Mouse (Mus musculus) kidney, embryonic 14.5 days (tissue): ENCODE data around the gene Adamts12. TPM values are rescaled to one million over a fixed set of nuclear protein-coding genes. Genes with fewer than 3 reads are reported as not detected.

Experiments
- ATAC-seq: fragments of 200-750 bp; cut with Nextera tagmentation; 2 replicates; pipeline ENCODE4 v1.8.0; 2017; ENCODE audit warnings: moderate number of reproducible peaks, mild to moderate bottlenecking, moderate TSS enrichment, moderate library complexity; ENCODE audit not compliant: low FRiP score, low TSS enrichment
- H3K27ac ChIP-seq: fragments of 300-500 bp; sonication (generic); 2 replicates; pipeline ENCODE4 v1.5.1; 2014; ENCODE audit warnings: low read depth, mild to moderate bottlenecking, low read length, moderate library complexity, mixed read lengths
- H3K27me3 ChIP-seq: fragments of 300-500 bp; sonication (generic); 2 replicates; pipeline ENCODE4 v1.6.1; 2014; ENCODE audit warnings: mild to moderate bottlenecking, low read length; ENCODE audit not compliant: control insufficient read depth, insufficient read depth
- H3K36me3 ChIP-seq: fragments of 300-500 bp; sonication (generic); 2 replicates; pipeline ENCODE4 v1.6.1; 2014; ENCODE audit warnings: low read length, mixed read lengths; ENCODE audit not compliant: control insufficient read depth, insufficient read depth
- H3K4me1 ChIP-seq: fragments of 300-500 bp; sonication (generic); 2 replicates; pipeline ENCODE4 v1.6.1; 2014; ENCODE audit warnings: low read length, mixed read lengths; ENCODE audit not compliant: control insufficient read depth, insufficient read depth
- H3K4me2 ChIP-seq: fragments of 300-500 bp; sonication (generic); replicated peaks from 2 replicates; pipeline ENCODE4 v1.6.1; 2014; ENCODE audit warnings: low read depth, mild to moderate bottlenecking, low read length
- H3K4me3 ChIP-seq: fragments of 300-500 bp; sonication (generic); 2 replicates; pipeline ENCODE4 v1.5.1; 2014; ENCODE audit warnings: mild to moderate bottlenecking, low read length
- H3K9ac ChIP-seq: fragments of 300-500 bp; sonication (generic); 2 replicates; pipeline ENCODE4 v1.6.1; 2014; ENCODE audit warnings: low read depth, mild to moderate bottlenecking, low read length, moderate library complexity
- H3K9me3 ChIP-seq: fragments of 300-500 bp; sonication (generic); 2 replicates; pipeline ENCODE4 v1.6.1; 2016; ENCODE audit warnings: low read length; ENCODE audit not compliant: control insufficient read depth
- WGBS: fragments of 180-500 bp; shearing (Covaris S2); extraction: QIAGEN DNeasy Blood & Tissue Kit; methylation state at CpG from one replicate; pipeline ENCODE4 v1.1.7; 2014; 5-methylcytosine and 5-hydroxymethylcytosine counted together
- polyA plus RNA-seq: library from polyadenylated mRNA; unstranded; fragments of >200 nt; fragmentation: Nextera tagmentation; extraction: Ambion mirVana; gene quantifications from 2 replicates; pipeline ENCODE4 v1.2.1, GENCODE M21; 2014

Adamts12 gene
- polyA plus RNA-seq, 1 experiment from 2014 or later = 5.1 TPM

DNA sequence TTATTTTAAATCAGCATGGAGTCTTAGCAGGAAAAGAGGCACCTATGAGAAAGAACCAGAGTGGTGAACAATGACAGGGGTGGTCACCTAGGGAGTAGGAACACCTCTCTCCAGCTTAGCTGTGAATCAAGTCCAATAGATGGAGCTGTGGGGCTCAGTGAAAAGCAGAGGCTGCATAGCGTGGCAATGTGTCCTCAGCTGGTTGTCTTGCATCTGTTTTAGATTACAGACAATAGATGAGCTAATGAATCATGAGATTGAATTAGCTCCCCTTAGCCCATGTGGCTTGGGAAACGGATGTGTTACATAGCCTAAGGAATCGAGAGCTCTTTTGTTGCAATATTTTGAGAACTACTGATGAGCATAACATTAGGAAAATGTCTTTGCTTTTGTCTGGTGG is 291.3 kb downstream of the Adamts12 start:
- no peak overlapping the region for H3K4me3 ChIP-seq
- 73% methylated on average over 3 of the region's 3 CpGs for WGBS
- no peak for ATAC-seq
- H3K27me3 ChIP-seq = no peaks in the 10 kb centered on the region
- no peak overlapping the region for H3K27ac ChIP-seq
- no peaks in the 10 kb centered on the region for H3K9me3 ChIP-seq
- no peak overlapping the region for H3K4me2 ChIP-seq
- H3K36me3 ChIP-seq = no peaks in the 10 kb centered on the region
- H3K4me1 ChIP-seq = no peaks in the 10 kb centered on the region
- H3K9ac ChIP-seq = no peak overlapping the region

DNA sequence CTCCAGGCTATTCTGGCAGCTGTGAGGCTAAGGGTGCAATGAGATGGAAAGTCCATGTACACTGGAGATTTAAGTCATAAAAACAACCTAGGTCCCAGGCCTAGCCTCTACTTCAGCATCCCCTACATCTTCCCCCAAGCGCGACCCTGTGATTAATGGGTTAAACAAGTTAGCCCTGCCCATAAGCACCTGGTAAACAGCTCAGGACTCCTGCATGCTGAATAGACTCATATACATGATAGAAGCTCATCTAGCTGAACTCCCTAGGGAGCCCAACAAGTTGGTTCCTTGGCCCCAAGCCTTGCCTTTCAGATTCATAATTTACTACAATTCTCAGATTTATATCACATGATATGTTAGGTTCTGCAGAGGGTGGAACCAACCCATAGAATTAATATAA is 292.9 kb downstream of the Adamts12 start:
- H3K4me3 ChIP-seq = no peak overlapping the region
- WGBS = 92% methylated on average over 2 of the region's 2 CpGs
- no peak overlapping the region for H3K4me2 ChIP-seq
- no peaks in the 10 kb centered on the region for H3K9me3 ChIP-seq
- ATAC-seq = no peak
- H3K27me3 ChIP-seq = no peaks in the 10 kb centered on the region
- H3K36me3 ChIP-seq = no peaks in the 10 kb centered on the region
- H3K27ac ChIP-seq = no peak overlapping the region
- no peak overlapping the region for H3K9ac ChIP-seq
- H3K4me1 ChIP-seq = no peaks in the 10 kb centered on the region

DNA sequence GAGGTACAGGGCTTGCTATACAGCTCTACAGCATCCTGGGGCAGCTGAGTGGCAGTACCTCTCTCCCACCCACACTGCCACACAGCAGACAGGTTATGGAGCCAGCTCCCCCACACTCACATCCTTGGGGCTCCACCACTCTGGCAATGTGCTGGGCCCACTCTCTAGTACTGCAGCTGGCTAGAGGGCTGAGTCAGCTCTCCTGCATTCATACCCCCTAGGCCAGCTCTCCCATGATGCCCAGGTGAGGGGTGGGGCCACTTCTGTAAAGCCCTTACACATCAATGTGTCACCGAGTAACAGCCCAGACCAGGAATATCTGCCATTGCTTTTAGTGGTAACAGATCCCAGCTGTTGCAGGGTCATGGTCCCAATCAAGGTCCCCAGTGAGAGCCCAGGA is 296.3 kb downstream of the Adamts12 start:
- H3K4me1 ChIP-seq = no peaks in the 10 kb centered on the region
- WGBS = 60% methylated on average over 1 of the region's 1 CpGs
- no peak overlapping the region for H3K4me3 ChIP-seq
- ATAC-seq = no peak
- no peaks in the 10 kb centered on the region for H3K36me3 ChIP-seq
- no peak overlapping the region for H3K27ac ChIP-seq
- no peaks in the 10 kb centered on the region for H3K27me3 ChIP-seq
- no peak overlapping the region for H3K9ac ChIP-seq
- no peak overlapping the region for H3K4me2 ChIP-seq
- H3K9me3 ChIP-seq = no peaks in the 10 kb centered on the region

DNA sequence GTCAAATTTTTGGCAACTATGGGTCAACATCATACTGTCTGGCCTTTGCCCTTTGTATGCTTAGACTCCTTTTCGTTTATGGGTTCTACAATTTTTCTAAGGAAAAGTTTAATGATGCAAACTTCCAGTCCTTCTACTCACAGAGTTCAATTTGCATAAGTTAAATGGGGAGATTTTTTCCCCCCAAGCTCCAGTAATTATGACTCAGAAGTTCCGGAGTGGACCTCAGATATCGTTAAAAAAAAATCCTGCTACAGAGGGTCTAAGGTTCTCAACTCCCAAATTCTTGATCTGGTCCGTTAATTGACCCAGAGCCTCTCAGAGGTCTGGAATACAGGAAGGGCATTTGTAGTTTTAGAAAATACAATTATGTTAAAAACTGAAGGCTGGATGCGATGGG is 297.2 kb downstream of the Adamts12 start:
- no peak for ATAC-seq
- Histone ChIP-seq H3K9me3 (no peaks in the 10 kb centered on the region), H3K9ac (no peak overlapping the region), H3K4me3 (no peak overlapping the region), H3K4me2 (no peak overlapping the region), H3K27ac (no peak overlapping the region), H3K27me3 (no peaks in the 10 kb centered on the region), H3K4me1 (no peaks in the 10 kb centered on the region), H3K36me3 (no peaks in the 10 kb centered on the region)
- 84% methylated on average over 5 of the region's 5 CpGs for WGBS

DNA sequence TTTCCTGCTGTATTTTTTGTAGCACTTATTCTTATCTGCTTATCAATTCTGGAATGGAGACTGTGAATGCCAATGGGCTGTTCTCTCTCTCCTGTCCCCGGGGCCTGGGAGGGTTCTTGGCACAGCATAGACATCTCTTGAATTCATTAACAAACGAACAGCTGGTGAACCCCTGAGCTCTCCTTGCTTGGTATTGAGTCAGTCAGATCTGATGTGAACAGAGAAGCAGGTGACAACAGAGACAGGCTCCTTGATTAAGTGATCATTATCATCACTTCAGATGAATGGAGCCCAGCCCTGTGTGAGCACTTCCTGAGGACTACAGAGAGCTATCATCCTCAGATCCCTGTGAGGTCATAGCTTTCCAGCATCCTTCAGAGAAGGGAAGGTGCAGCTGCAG is 299.5 kb downstream of the Adamts12 start:
- WGBS = 39% methylated on average over 2 of the region's 2 CpGs
- Histone ChIP-seq H3K4me3 (no peak overlapping the region), H3K36me3 (no peaks in the 10 kb centered on the region), H3K9ac (no peak overlapping the region), H3K4me1 (no peaks in the 10 kb centered on the region), H3K4me2 (no peak overlapping the region), H3K27me3 (no peaks in the 10 kb centered on the region), H3K9me3 (no peaks in the 10 kb centered on the region), H3K27ac (no peak overlapping the region)
- ATAC-seq = no peak

DNA sequence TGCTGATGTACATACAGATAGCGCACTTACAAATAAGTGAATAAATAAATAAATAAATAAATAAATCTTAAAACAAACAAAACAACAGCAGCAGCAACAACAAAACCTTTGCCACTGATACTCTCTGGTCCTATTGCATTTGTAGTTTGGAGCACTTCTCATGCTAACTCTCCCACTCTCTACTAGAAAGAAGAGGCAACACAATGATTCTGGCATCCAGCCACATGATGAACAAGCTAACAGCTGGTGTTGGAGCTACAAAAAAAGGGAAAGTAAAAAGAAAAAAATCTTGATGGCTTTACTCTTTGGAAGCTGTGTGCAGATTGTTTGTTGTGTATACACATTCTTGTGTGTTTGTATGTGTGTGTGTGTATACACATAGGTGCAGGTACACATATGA is 300.2 kb downstream of the Adamts12 start:
- Histone ChIP-seq H3K27ac (no peak overlapping the region), H3K4me1 (no peaks in the 10 kb centered on the region), H3K27me3 (no peaks in the 10 kb centered on the region), H3K9me3 (no peaks in the 10 kb centered on the region), H3K36me3 (no peaks in the 10 kb centered on the region), H3K4me3 (no peak overlapping the region), H3K9ac (no peak overlapping the region), H3K4me2 (no peak overlapping the region)
- WGBS = 95% methylated on average over 1 of the region's 1 CpGs
- no peak for ATAC-seq

DNA sequence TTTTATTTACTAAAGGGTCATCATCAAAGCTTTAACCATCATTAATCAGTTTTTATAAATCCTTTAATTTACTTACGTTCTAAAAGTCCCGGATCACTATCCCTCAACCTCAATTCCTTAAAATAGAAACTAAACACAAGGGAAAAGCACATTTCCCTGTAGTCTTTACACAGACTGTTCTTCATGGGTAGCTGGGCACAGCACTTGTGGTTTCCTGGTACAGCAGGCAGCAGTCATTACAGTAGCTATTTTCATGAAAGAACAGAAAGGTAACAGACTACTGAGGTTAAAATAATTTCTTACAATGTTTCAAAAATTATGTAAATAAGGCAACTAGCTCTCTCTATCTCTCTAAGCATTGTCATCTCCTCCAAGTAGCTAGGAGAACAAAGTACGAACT is 305.0 kb downstream of the Adamts12 start:
- Histone ChIP-seq H3K4me2 (no peak overlapping the region), H3K36me3 (no peaks in the 10 kb centered on the region), H3K4me1 (no peaks in the 10 kb centered on the region), H3K4me3 (no peak overlapping the region), H3K27me3 (no peaks in the 10 kb centered on the region), H3K9ac (no peak overlapping the region), H3K27ac (no peak overlapping the region), H3K9me3 (no peaks in the 10 kb centered on the region)
- WGBS = 82% methylated on average over 3 of the region's 3 CpGs
- ATAC-seq = no peak

DNA sequence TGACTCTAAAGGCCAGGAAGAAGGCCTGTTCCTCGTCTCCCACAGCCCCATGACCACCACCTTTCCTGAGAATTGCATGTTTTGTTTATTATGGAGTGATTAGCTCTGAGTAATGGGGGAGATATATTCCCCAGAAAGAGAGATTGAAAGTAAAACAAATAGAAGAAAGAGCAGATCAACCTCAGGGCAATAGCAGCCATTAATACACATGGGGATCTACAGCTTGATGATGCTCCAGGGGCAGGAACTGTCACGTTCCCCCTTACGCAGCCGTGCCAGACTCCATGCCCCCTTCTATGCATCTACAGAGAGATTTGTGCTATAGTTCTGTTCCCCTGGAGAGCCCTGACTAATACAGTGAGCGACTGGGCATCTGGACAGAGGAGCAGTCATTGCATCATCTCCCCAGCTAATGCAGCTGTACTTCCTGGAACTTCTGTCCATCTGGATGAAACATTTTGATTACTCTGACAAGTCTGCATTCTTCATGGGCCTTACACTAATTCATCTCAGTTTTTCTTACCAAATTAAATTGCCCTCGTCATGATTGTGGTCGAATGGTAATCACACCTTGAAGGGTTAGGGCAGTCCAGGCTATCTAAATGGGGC is 306.0 kb downstream of the Adamts12 start:
- WGBS = 87% methylated on average over 7 of the region's 7 CpGs
- no peaks in the 10 kb centered on the region for H3K9me3 ChIP-seq
- no peak for ATAC-seq
- no peak overlapping the region for H3K27ac ChIP-seq
- no peaks in the 10 kb centered on the region for H3K27me3 ChIP-seq
- no peak overlapping the region for H3K4me3 ChIP-seq
- no peaks in the 10 kb centered on the region for H3K4me1 ChIP-seq
- H3K36me3 ChIP-seq = no peaks in the 10 kb centered on the region
- no peak overlapping the region for H3K9ac ChIP-seq
- no peak overlapping the region for H3K4me2 ChIP-seq

DNA sequence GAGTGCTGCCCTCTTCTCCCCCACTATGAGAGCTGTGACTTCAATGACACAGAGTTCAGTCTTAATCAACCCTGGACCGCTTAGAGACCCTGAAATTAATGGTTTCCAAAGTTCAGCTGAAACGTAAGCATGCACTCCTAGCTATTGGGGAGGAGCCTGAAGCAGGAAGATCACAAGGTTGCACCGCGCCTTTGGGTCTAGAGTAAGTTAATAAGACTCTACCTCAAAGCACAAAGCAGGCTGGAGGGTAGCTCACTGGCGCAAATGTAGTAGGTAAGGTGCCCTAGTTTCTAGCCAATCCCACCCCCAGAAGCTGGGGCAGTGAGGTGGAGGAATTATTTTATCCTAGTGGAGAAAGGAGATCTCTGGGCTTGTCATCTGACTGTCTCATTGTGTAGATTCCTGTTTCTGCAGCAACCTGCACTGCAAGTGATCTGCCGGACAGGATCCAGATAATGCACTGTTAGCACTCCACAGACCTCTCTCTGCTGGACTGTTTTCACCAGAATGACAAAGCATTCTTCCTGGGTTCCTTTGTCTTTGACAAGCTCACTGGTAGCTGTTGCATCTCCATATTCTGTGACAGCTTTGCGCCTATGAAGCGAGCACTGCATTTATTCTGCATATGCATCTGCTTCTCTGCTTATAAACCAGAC is 315.0 kb downstream of the Adamts12 start:
- Histone ChIP-seq H3K27ac (no peak overlapping the region), H3K4me3 (no peak overlapping the region), H3K4me2 (no peak overlapping the region), H3K27me3 (no peaks in the 10 kb centered on the region), H3K9ac (no peak overlapping the region), H3K36me3 (peaks cover 18% of the 10 kb centered on the region), H3K4me1 (no peaks in the 10 kb centered on the region), H3K9me3 (no peaks in the 10 kb centered on the region)
- 76% methylated on average over 8 of the region's 8 CpGs for WGBS
- no peak for ATAC-seq
